Mouse (Mus musculus) heart, postnatal 0 days (tissue): ENCODE measurements at regions not wholly inside any gene's neighbourhood (a gene's known extent, or its start where the extent isn't known, plus 50 kb on each side); places are given as distances from the start of the nearest gene placed in this dataset.

Source experiments
- CTCF ChIP-seq: IDR thresholded peaks from 2 replicates; pipeline ENCODE4 v1.5.1; 2016; ENCODE audit warnings: antibody characterized with exemption, control low read depth, low read depth
- EP300 ChIP-seq: IDR thresholded peaks from 2 replicates; pipeline ENCODE4 v1.6.1; 2016; ENCODE audit warnings: antibody characterized with exemption, low read depth

DNA sequence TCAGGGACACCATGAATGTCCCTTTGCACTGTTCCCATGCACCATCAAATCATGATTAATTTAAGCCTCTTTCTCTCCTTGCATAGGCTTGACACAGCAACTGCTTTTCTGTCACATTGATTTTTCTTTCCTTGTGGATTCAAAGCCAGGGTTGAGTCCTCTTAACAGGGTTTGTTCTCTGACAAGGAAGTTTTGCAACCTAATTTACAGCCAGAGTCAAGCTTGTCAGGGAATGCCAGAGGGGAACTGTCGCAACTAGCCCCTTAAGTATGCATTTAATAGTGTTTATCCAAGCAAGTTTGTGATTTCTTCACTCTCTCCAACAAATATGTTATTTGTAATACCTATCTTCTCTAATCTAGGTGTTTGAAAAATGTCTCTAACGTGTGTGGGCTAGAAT, 365.7 kb upstream of the Marcks start:
- TF ChIP-seq CTCF (no peak), EP300 (no peak)
